Mouse (Mus musculus): ENCODE measurements around the gene Mcur1.

GRCm38 (mm10) chr13:43512736-43513135 lies 47.3 kb downstream of the Mcur1 start:
- no peak for TF ChIP-seq POLR2A (IDR thresholded peaks at IDR 0.05; ENCODE audit: insufficient read depth, low read depth, low read length)
- TF ChIP-seq CTCF (IDR thresholded peaks at IDR 0.05; ENCODE audit: insufficient read depth, low read depth, low read length) = no peak

All from olfactory bulb, adult 2 months (tissue).